Mouse (Mus musculus) adrenal gland, adult (tissue): ENCODE data around the gene Cbfa2t3.
A peak's percentile ranks its signal among the peaks of the same experiment; 100 is the strongest.

ENCODE experiments used
- DNase-seq, 2 experiments: peaks; one replicate each; pipeline ENCODE4 v3.0.0; 2022 to 2023; ENCODE audit warnings: low spot score in 1 of 2; ENCODE audit not compliant: inconsistent age in 2 of 2

Gene Cbfa2t3

DNA sequence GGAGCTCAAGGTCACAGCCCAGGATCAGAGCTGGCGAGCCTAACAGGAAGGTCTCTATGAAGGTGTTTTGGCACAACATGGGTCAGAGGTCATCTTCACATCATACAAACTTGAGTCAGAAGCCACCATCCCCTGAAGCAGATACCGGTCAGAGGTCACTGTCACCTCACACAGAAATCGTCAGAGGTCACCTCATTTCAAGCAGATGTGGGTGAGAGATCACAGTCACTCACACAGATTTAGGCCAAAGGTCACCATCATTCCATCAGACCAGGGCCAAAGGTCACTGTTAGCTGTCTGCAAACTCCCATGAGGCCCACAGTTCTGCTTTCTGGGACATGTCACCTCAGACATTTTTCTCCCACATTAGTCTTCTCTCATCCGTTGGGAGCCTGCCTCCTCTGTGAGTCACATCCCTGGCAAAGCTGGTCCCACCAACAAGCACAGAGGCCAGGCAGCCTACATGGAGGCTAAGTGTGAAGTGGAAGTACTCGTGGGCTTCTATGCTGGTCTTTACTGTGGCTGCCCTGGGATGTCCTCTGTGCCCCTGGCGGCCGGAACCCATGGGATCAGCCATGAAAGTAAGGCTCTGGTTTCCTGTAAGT lies 3.4 kb downstream of the Cbfa2t3 start:
- peak in 1 of 2 experiments; percentile 44 for DNase-seq

DNA sequence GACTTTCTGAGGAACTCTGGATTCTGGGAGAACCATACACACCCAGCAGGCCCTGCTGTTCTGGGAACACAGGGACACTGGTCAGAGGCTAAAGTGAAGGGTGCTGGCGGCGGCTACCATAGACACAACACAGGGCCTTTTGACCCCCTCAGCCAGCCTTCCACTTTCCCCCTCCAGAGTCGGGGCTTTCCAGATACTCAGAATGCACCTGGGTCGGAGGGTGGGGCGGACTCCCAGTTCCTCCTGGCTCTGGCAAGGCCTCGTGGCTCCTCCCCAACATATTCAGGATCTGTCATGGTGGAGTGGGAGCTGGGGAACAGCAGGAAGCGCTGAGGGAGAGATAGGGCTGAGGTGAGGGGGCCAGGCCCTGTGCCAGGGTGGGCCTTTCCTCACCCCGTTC lies 6.8 kb downstream of the Cbfa2t3 start:
- no peak for DNase-seq

DNA sequence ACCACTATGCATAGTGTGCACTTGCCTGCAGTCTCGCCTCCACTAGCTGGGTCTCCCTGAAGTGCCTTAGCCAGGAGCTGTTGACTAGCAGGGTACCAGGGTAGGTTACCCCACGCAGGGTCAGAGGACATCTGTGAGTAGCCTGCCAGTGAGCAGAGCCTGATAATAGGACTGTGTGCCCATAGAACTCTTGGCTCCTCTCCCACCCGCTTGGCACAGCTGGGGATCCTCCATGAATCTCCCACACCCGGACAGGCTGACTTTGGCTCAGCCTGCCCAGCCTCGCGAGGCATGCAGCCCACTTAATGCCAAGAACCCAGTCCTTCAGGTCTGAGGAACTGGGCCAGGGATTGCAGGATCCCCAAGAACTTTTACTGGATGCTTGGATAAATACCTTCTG lies 7.9 kb downstream of the Cbfa2t3 start:
- peak; percentile 54 to 78 for DNase-seq

DNA sequence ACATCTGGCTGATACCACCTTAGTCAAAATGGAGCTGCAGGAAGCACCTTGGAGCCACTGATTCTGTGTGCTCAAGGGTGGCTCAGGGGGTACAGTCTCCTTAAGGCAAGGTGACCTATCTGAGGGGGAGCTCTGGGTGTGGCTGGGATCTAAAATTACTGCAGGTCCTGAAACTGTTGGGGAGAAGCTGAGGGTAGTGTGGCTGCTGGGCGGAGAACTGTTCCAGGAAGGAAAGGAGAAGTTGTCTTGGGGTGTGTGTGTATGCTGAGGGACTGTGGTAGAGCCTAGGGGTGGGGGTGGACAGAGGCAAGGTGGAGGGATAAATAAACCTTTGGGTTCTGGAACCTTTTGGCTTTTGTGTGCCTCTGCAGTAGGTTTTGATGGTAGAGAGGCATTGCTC lies 9.6 kb downstream of the Cbfa2t3 start:
- DNase-seq: no peak

DNA sequence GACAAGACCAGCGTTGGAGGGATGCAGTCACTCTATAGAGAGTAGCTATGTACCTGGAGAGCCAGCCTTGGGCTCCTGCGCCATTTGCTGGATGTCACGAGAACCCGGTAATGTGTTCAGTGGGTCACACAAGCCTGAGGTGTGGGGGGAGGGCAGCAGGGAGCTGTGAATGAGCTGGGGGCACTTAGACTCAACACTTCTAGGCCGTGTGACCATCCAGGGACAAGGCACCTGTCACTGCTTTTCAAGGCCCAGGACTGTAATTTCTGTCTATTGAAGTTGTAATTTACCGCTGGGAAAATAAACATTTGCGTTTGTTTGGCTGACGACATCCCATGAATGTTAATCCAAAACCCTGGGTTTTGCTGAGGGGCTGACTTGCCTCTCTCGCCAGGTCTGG lies 12.0 kb downstream of the Cbfa2t3 start:
- DNase-seq: no peak

DNA sequence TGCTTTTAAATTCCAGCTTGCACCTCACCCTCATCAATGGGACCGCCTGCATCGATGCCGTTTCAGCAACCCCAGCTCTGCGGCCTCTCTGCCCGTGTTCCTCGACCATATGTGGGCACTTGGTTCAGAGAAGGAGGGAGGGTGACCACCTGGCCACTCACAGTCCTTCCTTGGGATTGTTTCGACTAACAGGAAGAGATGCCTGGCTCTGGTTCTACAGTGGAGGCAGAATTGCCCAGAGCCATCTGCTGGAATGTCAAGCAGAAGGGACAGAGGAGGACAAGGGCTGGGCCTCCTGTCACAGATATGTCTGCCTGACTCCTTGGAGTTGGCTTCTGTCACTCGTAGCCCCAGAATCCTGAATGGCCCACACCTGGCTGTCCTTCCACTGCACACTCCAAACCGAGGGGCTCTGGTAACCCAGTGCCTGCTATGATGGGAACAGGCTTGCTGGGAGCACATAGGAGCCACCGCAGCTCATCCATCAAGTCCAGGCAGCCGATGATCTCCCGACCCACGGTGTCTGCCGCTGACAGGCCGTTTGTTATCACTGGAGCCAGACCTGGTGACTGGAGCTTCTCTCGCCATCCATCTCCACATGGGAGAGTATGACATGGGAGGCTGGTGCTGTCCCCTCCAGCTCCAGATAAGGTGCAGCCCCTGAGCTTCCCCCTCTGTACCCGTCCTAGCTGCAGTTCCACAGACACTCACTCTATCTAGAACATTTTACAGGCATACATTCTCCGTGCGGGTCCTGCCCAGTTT lies 13.6 kb downstream of the Cbfa2t3 start:
- no peak for DNase-seq

DNA sequence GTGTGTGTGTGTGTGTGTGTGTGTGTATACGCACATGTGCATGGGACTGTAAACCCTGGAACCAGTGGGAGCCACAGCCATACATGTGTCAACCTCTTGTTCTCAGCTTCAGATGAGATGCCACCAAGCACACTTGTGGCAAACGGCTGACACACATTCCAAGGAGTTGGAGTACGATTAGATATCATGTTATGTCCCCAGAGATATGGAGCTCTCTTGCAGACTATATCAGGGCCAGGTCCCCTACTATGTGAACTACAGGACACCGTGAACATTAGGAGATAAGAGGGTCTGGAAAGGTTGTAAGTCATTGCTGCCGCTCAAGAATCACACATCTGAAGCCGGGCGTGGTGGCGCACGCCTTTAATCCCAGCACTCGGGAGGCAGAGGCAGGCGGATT lies 16.1 kb downstream of the Cbfa2t3 start:
- DNase-seq: no peak

DNA sequence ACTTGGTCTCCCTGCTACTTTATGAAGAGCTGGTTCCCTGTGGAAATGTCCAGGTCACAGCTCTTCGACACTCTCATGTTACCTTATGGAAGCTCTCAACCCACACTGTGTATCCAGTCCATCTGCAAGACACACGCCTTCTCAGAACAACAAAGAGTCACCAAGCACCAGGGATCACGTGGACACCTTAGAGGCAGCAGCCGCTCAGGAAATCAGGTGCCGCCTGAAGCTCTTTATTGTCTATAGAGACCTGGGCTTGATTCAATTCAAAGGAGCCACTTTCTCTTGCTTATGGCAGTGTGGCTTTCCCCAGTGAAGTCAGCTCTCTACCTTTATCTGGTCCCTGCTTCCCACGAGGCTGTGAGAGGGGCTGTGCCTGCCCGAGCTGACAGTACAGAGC lies 18.7 kb downstream of the Cbfa2t3 start:
- DNase-seq: no peak

DNA sequence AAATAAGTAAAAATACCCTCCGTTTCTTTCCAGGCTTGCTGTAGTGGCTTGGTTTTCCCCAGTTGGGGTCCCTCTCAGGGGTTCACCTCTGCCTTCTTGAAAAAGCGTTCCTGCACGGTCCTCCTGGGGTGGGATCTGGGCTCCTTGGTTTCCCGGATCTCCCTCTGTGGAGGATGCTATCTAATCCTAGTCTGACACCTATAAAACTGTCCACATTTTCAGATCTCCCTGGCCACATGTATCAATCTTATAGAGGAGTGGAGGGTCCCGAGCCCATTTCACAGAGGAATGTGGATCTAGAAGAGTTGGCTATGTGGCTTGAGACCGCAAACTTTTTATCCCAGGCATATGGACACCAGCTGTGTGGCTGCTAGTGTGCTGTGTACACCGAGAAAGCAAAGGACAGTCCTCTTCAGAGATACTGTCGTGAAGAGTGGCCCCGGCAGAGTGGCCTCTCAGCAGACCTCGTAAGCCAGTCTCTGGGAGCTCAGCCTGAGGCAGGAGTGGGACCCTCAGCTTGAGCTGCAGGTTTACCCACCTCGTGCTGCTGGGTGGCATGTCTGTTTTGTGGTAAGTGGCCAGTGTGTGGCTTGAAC lies 19.5 kb downstream of the Cbfa2t3 start:
- peak in 1 of 2 experiments; percentile 35 for DNase-seq

DNA sequence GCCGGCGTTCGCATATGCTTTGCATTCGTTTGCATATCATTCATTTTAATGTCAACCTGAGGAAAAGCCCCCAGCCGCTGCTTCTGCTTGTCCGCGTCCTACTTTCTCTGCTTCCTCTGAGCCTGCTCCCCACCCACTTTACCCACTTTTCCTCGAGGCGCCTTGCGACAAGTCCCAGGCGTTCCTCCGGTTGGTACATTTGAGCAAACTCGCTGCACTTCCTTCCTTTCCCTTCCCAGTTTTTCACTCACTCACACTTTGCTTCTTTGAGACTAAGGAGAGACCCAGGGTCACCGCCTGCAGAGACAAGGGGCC lies 20.1 kb downstream of the Cbfa2t3 start:
- DNase-seq: no peak

DNA sequence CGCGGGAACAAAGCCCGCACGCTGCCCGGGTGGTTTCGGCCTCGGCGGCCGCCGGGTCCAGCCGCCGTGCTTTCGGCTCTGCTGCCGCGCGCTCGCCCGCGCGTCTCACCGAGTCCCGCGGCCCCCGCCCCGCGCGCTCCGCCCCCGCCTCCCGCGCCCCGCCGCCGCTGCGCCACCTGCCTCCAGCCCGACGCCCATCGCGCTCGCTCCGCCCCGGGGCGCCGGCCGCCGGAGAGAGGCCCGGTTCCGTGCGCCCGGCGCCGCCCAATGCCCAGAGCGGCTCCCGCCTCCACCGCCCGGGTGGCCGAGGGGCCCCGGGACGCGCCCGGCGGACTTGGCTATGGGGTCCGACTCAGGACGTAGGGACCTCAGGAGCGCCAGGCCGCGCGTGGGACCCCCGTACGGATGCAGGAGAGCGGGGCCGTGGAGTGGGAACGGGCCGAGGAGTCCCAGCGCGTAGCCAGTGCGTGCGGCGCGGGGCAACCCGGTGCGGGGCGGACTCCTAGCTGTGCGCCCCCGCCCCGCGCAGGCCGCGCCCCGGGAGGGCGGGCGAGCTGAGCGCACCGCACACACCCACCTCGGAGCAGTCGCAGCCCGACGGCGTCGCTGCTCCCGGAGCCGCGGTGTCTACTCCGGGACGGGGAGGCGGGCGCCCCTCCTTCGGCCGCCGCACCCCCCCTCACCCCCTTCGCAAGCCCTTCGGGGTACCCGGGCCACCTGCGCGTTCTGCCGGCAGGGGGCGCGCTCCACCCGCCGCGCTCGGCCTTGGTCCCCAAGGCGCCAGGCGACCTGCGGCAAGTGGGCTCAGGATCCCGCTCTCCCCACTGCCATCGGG lies 20.6 kb downstream of the Cbfa2t3 start:
- peak; percentile 86 to 92 for DNase-seq

DNA sequence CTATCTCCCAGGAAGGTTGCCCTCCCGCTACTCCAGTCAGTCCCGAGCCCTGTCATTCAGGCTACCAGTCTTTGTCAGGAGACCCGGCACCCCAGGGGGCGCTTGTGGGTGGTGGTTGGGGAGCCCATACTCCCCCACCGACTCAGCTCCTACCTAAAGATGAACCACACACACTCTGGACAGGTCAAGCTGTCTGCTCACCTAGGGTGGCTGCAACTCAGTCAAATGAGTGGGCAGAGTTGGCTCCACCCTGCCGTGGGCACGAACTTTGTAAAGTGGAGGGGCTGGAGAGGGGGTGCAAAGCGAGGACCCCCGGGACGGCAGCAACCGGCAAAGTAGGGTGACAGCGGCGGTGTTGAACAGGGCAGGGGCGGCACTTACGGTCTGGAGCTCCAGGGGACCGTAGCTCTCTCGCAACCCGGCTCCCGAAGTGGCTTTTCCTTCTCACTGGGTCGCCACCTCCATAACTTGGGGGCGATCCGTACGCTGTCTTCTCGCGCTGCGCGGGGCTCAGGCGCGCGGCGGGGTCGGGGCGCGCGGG lies 21.4 kb downstream of the Cbfa2t3 start:
- peak; percentile 50 to 74 for DNase-seq

DNA sequence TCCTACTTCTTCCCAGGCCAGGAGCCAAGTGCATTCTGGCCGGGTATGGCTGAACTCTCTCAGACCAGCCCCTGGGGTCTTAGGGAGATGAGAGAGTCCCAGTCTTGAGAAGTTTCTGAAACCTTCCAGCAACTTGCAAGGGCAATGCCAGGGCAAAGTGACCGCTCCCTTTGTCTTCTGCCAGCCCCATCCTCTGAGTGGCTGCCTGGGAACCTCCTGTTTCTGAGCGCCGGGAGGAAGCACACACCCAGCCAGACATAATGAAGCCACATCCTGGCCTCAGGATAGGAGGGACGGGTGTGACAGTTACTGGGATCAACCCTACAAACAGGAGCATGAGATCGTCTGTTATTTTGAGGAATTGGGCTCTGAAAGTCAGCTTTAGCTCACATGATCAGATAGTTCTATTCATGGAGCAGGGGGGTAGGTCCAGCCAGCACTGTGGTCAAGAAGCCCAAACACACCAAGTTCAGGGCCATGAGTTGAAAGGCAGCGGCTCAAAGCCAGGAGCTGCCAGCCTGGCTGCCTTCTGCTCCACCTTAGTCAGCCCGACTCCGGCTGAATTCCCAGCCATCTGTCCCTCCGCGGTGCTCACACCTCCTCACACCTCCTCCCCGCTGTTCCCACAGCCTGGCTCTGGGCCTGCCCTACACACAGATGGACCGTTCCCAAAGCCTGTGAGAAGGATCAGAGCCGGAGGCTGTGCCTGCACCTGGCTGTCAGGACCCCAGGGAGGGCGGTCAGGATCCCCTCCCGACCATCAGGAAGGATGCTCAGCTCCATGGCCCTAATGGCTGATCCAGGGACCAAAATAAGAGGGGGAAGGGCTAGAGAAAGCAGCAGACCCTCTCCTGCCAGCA lies 22.1 kb downstream of the Cbfa2t3 start:
- peak; percentile 75 to 79 for DNase-seq

DNA sequence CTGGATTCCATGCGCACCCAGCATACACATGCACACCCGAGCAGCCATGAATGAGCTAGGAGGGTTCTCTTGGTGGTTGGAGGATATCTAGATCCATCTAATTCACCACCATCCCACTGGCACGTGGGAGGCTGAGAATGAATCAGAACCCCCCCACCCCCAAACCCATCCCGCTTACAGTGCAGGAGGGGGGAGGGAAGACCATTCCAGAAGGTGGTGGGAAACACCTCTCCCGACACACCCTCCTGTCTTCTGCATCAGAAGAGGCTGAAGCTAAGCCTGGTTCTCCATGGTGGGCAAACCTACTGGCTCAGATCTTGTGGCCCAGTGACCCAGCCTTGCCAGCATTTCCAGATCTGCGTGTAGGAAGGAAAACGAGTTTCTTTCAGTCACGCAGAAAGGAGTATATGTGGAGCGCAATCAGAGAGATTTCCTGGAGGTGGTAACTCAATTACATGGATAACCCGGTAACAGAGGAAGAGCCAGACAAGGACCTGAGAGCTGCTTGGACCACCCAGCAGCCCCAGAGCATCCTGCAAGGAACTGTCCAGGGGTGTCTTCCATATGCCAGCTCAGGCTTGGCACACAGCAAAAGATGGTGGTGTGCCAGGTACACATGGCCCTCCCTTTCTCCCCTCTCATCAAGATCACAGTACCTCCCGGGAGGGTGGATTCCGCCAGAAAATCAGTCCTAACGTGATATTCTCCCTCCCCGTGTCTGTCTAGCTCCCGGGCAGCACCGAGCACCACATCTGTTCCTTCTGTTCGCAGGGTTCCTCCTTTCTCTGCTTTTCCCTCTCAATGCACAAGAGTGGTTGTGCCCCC lies 23.1 kb downstream of the Cbfa2t3 start:
- no peak for DNase-seq

DNA sequence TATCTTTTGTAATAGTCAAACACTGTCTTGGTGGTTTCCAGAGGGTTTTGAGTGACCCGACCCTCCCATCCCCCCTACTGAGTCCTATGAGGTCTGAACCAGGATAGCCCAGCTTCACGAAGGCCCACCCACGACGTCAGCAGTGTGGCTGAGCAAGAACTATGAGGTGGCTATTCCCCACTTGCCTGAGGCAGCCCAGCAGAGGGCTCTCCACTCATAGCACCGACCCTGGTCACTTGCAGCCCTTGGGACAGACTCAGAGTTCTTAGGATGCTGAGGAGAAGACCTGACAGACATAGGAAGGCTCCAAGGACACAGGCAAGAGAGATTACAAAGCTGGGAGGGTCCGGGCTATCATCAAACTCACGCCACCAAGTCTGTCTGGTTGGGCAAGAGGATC lies 23.9 kb downstream of the Cbfa2t3 start:
- DNase-seq: peak in 1 of 2 experiments; percentile 58

DNA sequence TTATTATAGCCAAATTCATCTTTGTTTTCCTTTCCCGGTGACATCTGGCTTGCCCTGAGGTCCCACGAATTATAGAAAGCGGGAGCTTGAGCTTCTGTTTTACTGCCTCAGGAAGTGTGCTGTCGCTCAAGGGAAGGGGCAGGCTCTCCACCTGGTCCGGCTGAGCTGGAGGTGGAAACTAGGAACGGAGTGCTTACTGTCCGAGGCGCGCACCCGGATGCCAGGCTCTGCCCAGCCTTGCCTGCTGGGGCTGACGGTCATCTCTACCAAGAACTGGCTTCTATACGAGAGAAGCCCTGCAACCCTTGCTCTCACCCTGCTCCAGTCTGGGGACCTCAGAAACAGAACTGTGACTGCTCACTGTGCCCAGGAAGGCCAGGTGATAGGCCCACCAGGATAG lies 24.9 kb downstream of the Cbfa2t3 start:
- no peak for DNase-seq

DNA sequence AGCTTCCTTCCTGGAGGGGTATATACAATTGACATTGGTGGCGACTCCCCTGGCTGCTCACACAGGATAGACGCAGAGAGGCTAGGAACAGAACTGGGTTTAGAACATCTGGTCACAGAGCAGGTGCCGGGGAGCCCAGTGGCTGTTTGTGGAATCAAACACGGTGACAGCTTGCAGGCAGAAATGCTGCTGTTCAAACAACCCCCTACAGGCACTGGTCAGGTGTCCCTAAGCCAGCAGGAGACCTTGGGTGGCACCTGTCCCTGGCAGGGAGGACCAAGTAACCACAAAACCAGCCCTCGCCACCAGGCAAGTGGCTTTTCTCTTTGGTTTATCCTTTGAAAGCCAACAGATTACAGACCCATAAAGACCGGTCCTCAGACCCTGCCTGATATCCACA lies 27.0 kb downstream of the Cbfa2t3 start:
- no peak for DNase-seq

DNA sequence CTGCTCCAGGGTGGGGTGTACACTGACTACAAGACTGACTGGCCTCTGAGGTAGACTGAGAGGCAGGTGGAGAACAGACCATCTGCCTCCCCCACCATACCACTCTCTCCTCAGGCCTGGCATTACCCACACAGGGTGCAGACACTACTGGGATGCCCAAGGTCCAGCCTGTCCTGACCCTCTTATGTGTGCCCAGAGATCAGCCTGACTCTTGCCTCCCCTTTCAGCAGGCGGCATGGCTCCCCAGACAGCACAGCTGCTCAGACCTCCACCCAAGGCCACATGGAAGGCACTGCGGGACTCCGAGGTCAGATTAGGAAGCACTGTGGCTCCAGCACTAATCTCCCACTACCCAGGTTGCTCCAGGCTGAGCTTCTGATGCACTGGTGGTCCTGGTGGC lies 28.2 kb downstream of the Cbfa2t3 start:
- no peak for DNase-seq

DNA sequence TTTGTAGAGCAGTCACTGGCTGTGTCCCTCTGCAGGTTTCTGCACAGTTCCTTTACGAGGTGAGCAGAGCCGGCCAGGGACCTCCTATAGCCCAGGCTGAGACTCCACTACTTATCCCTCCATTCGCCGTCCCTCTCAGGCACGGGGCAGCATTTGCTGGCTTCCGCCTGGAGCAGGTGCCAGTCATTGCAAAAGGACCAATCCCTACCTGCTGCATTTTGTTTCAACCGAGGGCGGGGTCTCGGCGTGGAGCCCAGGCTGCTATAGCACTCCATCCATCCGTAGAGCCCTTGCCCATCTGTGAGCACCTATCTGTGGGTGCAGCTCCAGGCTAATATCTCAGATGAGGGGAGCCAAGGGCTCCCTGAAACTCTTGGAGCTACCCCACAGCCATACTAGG lies 28.9 kb downstream of the Cbfa2t3 start:
- DNase-seq: no peak

DNA sequence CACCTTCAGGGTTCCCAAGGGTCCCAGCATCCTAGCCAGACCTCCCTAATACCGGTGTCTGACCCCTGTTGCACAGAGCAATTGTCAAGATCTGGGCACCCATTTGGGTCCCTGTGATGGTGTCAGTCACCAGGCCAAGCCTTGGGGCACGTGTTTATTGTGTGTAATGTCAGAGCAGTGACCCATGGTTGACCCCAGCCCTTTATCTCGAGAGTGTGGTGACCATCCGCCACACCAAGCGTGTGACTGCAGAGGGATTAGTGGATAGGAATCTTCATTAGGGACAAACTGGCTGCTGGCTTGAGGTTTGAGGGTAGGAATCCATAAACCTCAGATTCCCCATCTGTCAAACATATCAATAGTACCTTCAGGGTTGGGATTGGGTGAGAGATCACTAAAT lies 29.5 kb downstream of the Cbfa2t3 start:
- DNase-seq: no peak
